Mouse (Mus musculus): ENCODE measurements around the gene 1700022I11Rik.
A peak's percentile ranks its signal among the peaks of the same experiment; 100 is the strongest.
"Not testable (repeated sequence)": the region's sequence is repeated elsewhere in the genome, so short reads cannot be mapped to it uniquely, and the experiment has no call there.

1700022I11Rik gene

DNA sequence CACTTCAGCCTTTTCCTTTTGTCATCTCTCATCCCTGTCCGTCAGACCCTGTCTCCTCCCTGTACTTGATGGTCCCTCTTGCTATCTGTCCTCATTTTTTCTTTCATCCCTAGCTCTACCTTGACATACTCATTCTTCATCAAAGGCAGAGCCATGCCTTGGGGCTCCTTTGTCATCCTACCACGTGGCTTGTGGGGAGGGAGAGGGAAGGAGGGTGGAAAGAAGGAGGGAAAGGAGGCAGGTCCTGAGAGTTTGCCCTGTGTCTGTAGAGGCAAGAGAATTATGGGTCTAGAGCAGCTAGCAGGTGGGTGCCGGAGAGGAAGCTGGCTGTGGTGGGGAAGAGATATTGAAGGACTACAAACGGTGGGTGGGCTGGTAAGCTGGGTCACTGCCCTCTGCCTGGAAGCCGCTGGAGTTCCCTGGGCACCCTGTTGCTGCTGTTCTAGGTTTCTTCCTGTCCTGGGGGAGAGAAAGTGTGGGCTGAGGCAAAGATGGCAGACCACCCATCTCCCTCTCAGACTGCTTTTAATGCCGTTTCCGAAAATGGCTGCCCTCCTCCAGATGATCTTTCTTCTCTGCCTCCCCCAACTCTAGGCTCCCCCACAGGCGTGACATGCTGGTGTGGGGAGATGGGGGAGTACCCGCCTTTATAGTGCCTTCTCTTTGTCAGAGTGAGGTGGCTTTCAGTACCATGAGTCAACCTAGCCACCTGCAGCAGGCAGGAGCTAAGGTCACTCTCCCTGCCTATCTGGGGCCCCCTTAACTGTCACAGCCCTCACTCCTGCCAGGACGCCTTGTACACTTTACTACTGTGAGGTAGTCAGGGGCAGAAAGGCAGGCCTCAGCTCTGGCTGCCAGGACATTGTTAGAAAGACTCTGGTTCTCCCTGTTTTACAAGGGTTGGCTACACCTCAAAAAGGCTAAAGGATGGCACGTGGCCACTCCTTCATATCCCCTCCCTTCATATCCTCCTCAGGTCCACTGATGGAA, 17.9 kb upstream of the 1700022I11Rik start:
- no peak for DNase-seq (ENCODE audit: low read depth, low spot score)

DNA sequence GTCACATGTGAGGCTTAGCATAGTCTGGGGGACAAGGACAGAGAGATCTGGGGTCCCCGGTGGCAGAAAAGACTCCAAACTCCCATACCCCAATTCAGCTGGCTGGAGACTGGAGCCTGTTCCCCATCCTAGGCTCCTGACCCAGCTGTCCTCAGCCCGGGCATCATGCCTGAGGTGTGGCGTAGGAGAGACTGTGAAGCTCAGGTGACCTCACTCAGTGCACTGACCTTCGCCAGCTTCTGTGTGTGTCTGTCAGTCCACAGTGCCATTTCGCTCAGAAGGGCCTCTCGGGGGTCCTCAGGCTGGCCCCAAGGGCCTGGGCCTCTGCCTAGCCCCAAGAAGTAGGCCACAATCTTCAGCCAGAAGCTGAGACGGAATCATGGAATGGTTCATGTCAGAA, 16.8 kb upstream of the 1700022I11Rik start:
- DNase-seq (ENCODE audit: low read depth, low spot score): no peak

DNA sequence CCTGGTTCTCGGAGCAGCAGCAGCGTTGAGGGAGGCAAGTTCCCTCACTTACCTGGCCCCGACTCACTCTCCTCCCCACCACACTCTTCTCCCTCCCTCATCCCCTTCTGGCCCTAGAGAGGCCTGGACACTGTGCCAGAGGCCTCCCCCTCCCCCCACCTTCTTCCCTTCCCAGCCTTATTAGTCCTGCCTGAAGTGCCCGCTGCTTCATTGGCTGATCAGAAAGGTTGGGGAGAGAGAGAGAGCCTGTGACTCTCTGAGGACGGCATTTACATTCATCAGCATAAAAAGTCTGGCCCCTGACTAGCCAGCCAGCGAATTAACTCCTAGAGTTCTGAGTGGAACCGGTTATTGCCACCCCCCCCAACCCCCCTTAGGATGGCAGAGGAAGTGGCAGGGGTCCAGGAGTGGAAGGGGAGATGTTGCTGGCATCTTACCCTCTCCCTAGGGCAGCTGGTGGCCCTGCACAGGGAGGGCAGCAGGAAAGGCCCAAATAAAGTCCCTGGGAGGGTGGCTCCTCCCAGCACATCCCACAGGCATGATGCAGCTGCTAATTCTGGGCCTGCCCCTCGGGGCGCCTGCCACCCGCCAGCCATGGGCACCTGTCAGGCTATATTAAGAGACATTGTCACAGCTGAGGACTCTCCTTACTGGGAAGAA, 15.8 kb upstream of the 1700022I11Rik start:
- DNase-seq (ENCODE audit: low read depth, low spot score): no peak

DNA sequence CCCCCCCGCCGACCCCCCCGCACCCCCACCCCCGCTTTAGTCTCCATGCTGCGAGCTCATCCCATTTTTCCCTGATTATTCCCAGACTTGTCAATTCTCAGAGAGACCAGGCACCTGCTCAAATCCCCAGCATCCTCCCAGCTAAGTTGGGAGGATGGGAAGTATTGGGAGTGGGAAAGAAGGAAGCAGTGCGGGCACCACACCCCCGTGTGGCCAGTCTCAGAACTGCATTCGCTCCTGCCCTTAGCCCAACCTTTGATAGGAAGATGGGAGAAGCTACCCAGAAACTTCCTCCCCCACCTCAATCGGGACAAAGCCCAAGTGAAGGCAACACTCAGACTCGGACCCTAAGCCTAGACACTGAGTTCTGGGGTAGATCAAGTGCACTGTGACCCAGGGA, 15.1 kb upstream of the 1700022I11Rik start:
- peak; percentile 86 for DNase-seq (ENCODE audit: low read depth, low spot score)

DNA sequence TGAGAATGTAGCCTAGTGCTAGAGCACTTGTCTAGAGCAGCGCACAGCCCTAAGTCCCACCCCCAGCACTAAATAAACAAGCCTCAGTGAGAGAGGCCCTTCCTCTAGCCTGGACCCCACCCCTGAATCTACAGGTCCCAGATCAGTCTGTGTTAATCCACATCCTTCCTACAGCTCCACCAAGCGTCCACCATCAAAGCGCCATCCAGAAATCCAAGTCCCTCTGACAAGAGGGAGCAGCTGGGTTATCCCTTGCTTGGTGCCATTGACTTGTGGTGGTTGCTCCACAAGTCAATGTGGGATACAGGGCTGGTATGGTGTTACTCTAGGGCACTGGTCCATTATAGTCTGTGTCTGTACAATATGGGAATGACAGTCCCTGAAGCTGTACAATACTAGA, 14.2 kb upstream of the 1700022I11Rik start:
- DNase-seq (ENCODE audit: low read depth, low spot score): peak; percentile 17

DNA sequence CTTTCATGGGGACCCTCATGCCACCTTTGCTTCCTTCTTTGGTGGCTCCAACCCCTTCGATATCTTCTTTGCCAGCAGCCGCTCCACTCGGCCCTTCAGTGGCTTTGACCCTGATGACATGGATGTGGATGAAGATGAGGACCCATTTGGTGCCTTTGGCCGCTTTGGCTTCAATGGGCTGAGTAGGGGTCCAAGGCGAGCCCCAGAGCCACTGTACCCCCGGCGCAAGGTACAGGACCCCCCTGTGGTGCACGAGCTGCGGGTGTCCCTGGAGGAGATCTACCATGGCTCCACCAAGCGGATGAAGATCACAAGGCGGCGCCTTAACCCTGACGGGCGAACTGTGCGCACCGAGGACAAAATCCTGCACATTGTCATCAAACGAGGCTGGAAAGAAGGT, 12.8 kb upstream of the 1700022I11Rik start:
- DNase-seq (ENCODE audit: low read depth, low spot score): no peak

DNA sequence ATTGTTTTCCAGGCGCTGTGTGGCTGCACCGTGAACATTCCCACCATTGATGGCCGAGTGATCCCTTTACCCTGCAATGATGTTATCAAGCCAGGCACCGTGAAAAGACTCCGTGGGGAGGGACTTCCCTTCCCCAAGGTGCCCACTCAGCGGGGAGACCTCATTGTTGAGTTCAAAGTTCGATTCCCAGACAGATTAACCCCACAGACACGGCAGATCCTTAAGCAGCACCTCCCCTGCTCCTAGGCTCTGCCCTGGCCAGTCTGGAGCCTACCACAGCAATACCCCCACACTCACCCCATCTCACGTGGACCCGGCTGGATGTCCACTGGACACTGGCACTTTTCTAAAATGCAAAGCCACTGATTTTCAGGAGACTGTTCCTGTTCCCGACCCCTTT, 12.1 kb upstream of the 1700022I11Rik start:
- no peak for DNase-seq (ENCODE audit: low read depth, low spot score)

DNA sequence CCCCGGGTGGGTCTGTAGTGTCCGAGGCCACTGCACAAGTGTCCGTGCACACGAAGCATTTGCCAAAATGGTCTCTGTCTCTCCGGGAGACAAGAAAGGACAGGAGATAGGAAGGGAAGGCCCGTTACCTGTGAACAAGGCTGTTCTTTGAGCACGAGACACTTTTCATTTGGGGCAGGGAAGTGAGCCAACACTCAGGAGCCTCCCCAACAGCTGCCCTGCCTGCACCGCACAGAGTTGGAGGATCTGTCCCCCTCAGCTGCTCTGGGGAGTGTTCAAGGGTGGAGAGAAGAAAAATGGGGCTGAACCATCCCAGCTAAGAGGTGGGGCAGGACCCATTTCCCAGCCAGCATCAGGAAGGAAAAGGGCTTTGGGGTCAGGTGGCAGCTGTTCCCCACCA, 11.4 kb upstream of the 1700022I11Rik start:
- DNase-seq (ENCODE audit: low read depth, low spot score): no peak

DNA sequence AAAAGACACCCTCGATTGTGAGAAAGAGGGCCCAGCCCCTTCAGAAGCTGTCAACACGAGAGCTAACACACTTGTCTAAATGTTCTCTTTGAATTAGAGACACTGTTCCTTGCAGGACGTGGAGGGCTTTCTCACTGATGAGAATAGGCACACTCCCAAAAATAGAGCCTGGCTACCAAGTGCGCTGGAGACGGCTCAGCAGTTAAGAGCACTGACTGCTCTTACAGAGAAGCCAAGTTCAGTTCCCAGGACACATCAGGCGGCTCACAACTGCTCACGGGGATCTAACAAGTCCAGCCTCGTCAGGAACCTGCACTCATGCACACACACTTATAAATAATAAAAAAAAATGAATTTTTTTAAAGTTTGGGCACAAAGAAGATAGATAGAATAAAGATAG, 10.5 kb upstream of the 1700022I11Rik start:
- DNase-seq (ENCODE audit: low read depth, low spot score): no peak

DNA sequence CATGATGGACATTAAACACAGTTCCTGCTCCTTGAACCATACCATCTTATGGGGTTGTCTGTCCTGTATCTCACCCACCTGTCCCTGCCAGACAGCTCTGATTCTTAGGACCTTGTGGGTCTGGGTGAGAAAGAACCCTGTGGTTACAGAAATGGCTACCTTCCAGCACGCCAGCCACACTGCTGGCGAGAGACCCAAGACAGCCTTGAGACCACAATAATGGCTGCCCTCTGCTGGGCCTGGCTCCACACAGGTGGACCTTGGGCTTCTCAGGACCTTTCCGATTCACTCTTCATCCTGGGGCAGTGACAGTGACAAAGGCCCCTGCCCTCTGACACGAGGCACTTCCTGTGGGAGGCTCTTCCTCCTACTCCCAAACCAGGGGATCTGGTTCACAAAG, 10.0 kb upstream of the 1700022I11Rik start:
- DNase-seq (ENCODE audit: low read depth, low spot score): no peak

DNA sequence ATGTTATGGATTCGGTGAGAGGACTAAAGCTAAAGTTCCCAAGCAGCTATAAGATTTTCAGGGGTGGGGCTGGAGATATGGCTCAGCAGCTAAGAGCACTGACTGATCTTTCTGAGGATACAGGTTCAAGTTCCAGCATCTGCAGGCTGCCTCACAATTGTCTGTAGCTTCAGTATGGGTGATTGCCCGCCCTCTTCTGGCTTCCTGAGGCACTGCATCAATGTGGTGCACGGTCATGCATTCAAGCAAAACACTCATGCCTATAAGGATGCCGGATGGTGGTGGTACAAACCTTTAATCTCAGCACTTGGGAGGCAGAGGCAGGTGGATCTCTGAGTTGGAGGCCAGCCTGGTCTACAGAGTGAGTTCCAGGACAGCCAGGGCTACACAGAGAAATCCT, 7.8 kb upstream of the 1700022I11Rik start:
- peak; percentile 84 for DNase-seq (ENCODE audit: low read depth, low spot score)

DNA sequence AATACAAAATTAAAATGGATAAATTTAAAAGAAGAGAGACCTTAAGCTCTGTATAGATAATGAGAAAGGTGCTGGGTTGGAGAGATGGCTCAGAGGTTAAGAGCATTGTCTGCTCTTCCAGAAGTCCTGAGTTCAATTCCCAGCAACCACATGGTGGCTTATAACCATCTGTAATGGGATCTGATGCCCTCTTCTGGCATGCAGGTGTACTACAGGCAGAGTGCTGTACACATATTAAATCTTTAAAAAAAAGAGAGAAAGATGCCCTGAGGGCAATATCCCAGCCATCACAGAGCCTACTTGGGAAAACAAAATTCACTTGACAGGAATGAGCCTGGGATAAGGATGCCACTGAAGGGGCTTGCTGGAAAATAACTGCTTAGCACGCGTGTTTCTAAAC, 5.9 kb upstream of the 1700022I11Rik start:
- peak; percentile 48 for DNase-seq (ENCODE audit: low read depth, low spot score)

DNA sequence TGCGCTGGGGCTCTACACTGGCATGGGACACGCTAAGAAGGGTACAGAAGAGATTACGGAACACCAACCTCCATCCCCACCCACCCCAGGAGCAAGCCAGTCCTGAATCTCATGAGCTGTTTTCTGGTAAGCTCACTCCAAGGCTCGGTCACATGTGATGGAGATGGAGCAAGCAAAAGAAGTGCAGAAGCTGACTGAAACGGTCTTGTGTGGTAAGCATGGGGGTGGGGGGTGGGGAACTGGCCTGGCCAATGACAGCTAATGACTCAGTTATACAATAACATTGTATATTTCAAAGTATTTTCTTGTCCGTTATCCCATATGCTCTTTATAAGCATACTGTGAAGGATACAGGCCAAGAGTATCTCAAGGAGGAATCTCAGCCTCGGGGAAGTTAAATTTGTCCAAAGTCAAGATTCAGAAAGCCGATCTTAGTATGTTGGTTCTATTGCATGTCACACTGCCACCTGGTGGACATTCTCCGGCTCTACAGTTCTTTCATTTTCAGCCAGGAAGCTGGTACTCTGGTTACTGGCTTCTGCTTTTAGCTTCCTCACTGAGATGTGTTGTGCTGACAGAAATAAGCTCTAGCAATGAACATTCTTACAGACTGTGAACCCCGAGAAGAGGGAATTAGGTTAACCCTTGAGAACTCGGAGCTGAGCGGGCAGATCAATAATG, 4.2 kb upstream of the 1700022I11Rik start:
- peak; percentile 77 for DNase-seq (ENCODE audit: low read depth, low spot score)

DNA sequence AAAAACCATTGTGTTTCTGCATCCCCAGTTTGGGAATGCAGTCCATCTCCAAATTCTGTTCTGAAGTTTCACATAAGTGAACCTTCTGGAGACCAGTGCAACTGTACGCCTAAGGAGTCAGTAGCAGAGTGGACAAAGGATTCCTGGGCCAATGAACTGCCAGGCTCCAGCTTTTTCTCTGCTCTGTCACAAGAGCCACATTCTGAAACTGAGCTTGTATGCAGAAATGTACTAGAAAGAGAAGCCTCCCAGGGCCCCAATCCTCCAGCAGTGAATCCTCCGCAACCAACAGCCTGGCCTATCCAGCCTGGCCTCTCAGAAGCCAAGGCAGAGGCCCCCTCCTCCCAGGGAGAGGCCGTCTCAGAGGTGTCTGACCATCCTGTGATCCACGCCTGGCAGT, 3.5 kb downstream of the 1700022I11Rik start:
- no peak for DNase-seq (ENCODE audit: low read depth, low spot score)

DNA sequence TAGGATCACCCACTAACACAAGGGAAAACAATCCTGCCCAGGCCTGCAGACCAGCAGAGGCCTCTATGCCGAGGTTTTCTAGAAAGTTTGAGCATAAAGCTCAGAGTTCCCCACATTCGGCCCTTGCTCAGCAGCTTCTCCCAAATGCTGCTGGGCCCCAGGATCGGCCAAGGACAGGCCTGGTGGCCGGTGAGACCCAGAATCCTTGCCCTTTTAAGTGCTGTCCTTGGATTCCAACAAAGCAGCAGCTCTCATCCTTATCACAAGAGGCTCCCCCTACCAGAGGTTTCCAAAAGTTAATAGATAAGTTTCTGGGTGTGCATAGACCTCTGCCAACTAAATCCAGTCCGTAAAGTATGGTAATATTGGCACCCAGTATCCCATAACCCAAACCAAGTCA, 4.5 kb downstream of the 1700022I11Rik start:
- DNase-seq (ENCODE audit: low read depth, low spot score): no peak

DNA sequence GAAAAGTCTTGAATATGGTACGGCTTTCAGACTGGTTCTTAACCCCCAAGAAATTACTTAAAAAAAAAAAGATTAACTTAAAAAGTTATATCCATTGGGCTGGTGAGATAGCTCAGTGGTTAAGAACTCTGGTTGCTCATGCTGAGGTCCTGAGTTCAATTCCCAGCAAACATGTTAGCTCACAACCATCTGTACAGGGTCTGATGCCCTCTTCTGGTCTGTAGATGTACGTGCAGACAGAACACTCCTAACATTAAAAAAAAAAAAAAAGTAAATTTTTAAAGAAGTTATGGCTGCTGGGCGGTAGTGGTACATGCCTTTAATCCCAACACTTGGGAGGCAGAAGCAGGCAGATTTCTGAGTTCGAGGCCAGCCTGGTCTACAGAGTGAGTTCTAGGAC, 8.7 kb downstream of the 1700022I11Rik start:
- peak; percentile 51 for DNase-seq (ENCODE audit: low read depth, low spot score)

DNA sequence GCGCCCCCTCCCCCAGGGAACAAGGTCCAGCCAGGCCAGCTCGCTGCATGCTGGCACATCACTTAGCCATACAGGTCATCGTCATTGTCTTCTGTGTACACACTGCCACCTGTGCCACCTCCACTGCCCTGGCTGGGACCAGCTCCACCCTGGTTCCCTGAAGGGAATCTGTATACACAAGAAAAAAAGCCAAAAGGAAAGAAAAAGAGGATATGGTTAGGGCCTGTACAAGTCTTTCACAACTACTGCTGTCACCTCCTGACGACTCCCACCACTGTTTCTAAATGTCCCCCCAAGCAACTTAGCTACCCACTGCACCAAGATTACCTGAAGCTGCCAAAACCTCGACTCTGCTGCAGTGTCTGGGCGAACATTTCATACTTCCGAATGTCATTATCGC, 11.1 kb downstream of the 1700022I11Rik start:
- not testable (repeated sequence) for DNase-seq (ENCODE audit: low read depth, low spot score)

DNA sequence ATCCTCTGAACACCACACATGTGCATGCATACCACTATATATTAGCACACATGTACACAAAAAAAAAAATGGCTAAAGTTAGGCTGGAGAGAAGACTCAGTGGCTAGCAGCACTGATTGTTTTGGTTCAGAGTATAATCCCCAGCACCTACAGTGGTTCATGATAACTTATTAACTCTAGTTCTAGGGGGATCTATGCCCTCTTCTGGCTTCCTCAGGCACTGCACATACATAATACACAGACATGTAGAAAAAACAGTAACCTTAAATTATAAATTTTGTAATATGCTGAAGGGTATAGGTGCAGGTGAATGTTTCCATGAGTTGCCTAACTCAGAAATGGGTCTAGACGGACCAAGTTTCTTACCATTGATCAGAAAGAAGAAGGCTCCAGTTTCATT, 18.9 kb downstream of the 1700022I11Rik start:
- no peak for DNase-seq (ENCODE audit: low read depth, low spot score)

DNA sequence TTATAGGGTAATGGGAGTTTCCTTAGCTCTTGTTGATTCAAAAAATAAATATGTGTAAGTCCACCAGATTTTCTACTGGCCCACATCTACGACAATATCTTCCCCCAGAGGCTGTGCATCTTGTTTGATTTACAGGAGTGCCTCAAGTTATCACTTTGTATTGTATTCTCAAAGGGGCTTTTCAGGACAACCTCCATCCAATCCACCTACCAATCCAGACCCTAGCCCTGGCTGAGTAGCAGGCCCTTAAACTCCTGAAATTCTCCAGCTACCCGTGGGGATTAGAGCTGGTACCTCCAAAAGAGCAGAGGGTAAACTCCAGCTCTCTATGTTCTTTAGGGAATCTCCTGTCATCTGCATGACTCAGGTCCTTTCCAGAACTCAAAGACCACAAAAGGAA, 28.6 kb downstream of the 1700022I11Rik start:
- no peak for DNase-seq (ENCODE audit: low read depth, low spot score)

DNA sequence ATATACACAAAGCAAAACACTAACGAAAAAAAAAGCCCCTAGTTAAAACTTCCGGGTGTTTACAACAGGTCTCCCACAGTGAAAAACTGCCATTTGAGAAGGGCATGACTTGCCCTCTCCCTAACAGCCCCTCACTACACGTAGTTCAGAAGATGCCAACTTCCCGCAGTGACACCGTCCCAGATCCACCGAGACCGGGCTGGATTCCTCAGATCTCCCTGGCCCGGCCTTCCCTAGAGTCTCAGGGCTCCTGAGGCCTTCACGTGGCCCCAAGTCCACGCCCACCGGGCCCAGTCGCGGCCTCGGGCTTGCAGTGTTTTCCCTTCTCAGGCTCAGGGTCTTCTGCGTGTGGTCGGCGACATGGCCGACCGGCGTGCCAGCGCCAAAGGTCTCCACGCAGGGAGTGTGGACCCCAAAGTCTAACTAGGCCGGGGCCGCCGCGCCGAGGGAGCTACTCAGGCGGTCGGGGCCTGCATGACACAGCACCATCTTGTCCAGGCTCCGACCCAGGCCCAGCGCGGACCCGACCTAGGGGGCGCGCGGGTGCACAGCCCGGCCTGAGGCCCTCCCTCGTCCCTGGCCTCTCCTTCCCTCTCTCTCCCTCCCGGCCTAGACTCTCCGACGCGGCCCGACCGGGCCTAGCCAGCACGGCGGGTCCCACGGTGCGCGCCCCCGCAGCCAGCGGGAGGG, 30.2 kb downstream of the 1700022I11Rik start:
- peak; percentile 91 for DNase-seq (ENCODE audit: low read depth, low spot score)

DNA sequence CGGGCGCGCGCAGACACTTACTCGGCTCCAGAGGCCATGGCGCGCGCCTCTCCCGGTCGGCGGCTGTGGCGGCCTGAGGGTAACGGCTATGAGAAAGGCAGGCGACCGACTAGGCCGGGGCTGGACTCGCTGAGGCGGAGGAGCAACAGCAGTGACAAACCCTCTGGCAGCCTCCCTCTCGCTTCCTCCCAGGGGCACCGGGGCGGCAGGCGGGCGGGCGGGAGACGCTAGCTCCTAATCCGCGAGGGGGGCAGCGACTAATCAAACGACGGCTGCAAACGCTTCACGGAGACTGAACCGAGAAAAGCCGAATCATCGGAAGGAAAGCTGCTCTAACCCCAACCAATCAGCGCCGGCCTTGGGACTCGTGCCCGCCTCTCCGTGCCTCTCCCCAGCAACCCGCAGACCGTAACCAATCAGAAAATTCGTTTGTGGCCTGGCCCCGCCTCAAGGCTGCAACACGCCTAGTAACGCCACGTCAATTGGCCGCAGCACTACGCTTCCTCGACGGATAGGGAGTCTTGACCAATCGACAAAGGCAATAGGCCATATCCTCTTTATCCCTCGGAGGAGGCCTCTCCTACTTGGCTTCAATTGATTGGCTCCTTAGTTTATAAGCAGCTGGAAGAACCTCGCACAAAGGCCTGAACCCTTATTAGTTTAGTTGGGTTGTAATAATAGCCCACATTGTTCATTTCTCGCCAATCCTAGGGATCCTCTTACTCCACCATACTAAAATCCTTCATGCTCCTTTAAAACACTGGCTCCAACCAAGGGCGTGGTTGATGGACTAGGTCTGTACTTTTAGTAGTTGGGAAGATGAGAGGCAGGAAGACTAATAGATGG, 31.0 kb downstream of the 1700022I11Rik start, which contains the start of gene Vcp:
Gene Vcp (minus strand): TSS at position 367 of the 846 bp plus-strand sequence.
- DNase-seq (ENCODE audit: low read depth, low spot score): peak; percentile 99
